Mouse (Mus musculus) erythroblast, embryonic 14.5 days (primary cell): ENCODE results near the gene Rundc3a.

ENCODE experiments used
- GATA1 ChIP-seq: IDR thresholded peaks from 2 replicates; pipeline ENCODE4 v1.6.1; 2012; ENCODE audit warnings: low read length, inconsistent platforms, mixed read lengths
- TAL1 ChIP-seq: IDR thresholded peaks from 3 replicates; pipeline ENCODE4 v1.6.1; 2012; ENCODE audit warnings: low read length, inconsistent platforms, mixed read lengths

- TF ChIP-seq GATA1, result no peak
- no peak for TF ChIP-seq TAL1
These were observed 3.5 kb downstream of the Rundc3a start for GRCm38 (mm10) chr11:102396671-102397141.
